In the genomic region with DNA sequence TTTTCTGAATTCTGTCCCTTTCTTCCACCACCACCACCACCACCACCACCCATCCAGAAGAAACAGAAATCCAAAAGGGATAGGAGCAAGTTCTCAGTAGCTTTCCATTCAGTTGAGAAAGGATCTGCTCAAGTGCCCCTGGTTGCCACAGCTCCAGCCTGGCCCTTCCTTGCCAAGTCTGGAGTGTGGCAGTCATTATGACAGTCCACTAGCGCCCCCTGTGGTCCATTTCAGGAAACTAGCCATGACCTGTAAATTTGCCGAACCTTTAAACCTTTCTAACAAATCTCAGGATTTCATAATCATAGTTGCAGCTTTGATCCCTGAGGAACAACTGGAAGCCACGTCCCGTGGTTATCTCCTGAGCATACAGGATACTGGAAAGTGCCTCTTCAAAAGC, we compare ENCODE assay signal across 9 mouse cellular contexts.
A peak's percentile ranks its signal among the peaks of the same experiment; 100 is the strongest.
DNase-seq lines count a peak whose midpoint lies in the region; ATAC-seq and TF ChIP-seq lines count a peak whose summit lies in the region.
"Had no signal": no experiment of that assay in that cellular context is flagged by ENCODE, and none has a peak within 500 bp of the region (broad histone marks: within the 10 kb centered on the region; RNA-seq: fewer than 3 reads in every experiment).

No protein-coding gene starts in this region.

- no peaks in the 10 kb centered on the region for H3K27me3 ChIP-seq in kidney, adult 2 months (replicated peaks; ENCODE audit: control insufficient read depth, insufficient read depth, low read length)
- H3K27me3 ChIP-seq in stomach, postnatal 0 days (ENCODE audit: control insufficient read depth, insufficient read depth, low read length) = no peaks in the 10 kb centered on the region
- H3K27me3 ChIP-seq: embryonic facial prominence, embryonic 13.5 days had no signal

- peak; percentile 87 for DNase-seq in 3T3-L1 (ENCODE audit: low read depth, low spot score)
- peak; percentile 76 for DNase-seq in ZHBTc4 (ENCODE audit: low read depth, low spot score)
- DNase-seq in cerebellum, postnatal 36 days = peak; percentile 43 to 50
- peak; percentile 76 to 79 for DNase-seq in gastrocnemius, postnatal 36 days
- peak; percentile 82 for DNase-seq in kidney, adult 2 months
- DNase-seq in left cerebral cortex, postnatal 4 days = peak; percentile 75
- DNase-seq in naive thymus-derived CD4-positive, alpha-beta T cell, adult 2 months (ENCODE audit: low read depth) = peak; percentile 70
- peak; percentile 74 for DNase-seq in stomach, postnatal 0 days (ENCODE audit: low spot score)

- no peak overlapping the region for H3K4me3 ChIP-seq in kidney, adult 2 months (ENCODE audit: insufficient read depth, low read depth, low read length)
- H3K4me3 ChIP-seq in stomach, postnatal 0 days (ENCODE audit: low read depth, low read length) = no peak overlapping the region
- H3K4me3 ChIP-seq: embryonic facial prominence, embryonic 13.5 days had no signal

- intact Hi-C loops in gastrocnemius, postnatal 36 days (cut with DNase I) = loop anchor here (5.0 to 10.0 kb wide), 2 partner anchors 140 to 447 kb away; partner anchors contain the start of gene Igf1
- intact Hi-C loops in left cerebral cortex, postnatal 4 days (cut with DNase I) = loop anchor here (10.0 kb wide), 1 partner anchor 450 kb away; the partner anchor contains the start of gene Igf1

- TF ChIP-seq EP300 in stomach, postnatal 0 days (optimal IDR thresholded peaks at IDR 0.05) = no peak

- H3K27ac ChIP-seq in kidney, adult 2 months (ENCODE audit: insufficient read depth, low read depth, low read length) = no peak overlapping the region
- no peak overlapping the region for H3K27ac ChIP-seq in stomach, postnatal 0 days (replicated peaks)
- H3K27ac ChIP-seq: embryonic facial prominence, embryonic 13.5 days had no signal

- peak; percentile 81 for TF ChIP-seq CTCF in kidney, adult 2 months (conservative IDR thresholded peaks at IDR 0.05; ENCODE audit: insufficient read depth, insufficient read length, low read depth, low read length)
- TF ChIP-seq CTCF in stomach, postnatal 0 days (IDR thresholded peaks at IDR 0.05; ENCODE audit: low read depth) = peak; percentile 89

- H3K9ac ChIP-seq in stomach, postnatal 0 days (ENCODE audit: low read length) = no peak overlapping the region
- H3K9ac ChIP-seq: embryonic facial prominence, embryonic 13.5 days had no signal

- no peak overlapping the region for H3K4me2 ChIP-seq in stomach, postnatal 0 days (replicated peaks; ENCODE audit: low read depth)
- H3K4me2 ChIP-seq: embryonic facial prominence, embryonic 13.5 days had no signal

- ATAC-seq in stomach, postnatal 0 days (ENCODE audit: low FRiP score, low TSS enrichment) = peak; percentile 65; the same call in 1 of the 2 replicates

- no peaks in the 10 kb centered on the region for H3K4me1 ChIP-seq in kidney, adult 2 months (ENCODE audit: control insufficient read depth, insufficient read depth, low read length)
- 0 out of 2 replicates have a peak, but pooled peaks cover 4% of the 10 kb centered on the region for H3K4me1 ChIP-seq in stomach, postnatal 0 days (replicated peaks; ENCODE audit: control insufficient read depth, insufficient read depth)

- no peaks in the 10 kb centered on the region for H3K9me3 ChIP-seq in stomach, postnatal 0 days (ENCODE audit: control insufficient read depth, low read length)

- H3K36me3 ChIP-seq in kidney, adult 2 months (ENCODE audit: control insufficient read depth, insufficient read depth, low read length) = no peaks in the 10 kb centered on the region
- H3K36me3 ChIP-seq in stomach, postnatal 0 days (ENCODE audit: control insufficient read depth, insufficient read depth, low read length) = no peaks in the 10 kb centered on the region
- H3K36me3 ChIP-seq: embryonic facial prominence, embryonic 13.5 days had no signal

- WGBS in kidney, adult 2 months = 5% methylated on average over 4 of the region's 4 CpGs
- 9% methylated on average over 4 of the region's 4 CpGs for WGBS in stomach, postnatal 0 days

- no peak for TF ChIP-seq POLR2A in kidney, adult 2 months (IDR thresholded peaks at IDR 0.05; ENCODE audit: low read depth, low read length)
